Mouse (Mus musculus): ENCODE measurements around the gene Arhgap17. TPM values are rescaled to one million over a fixed set of nuclear protein-coding genes. Genes with fewer than 3 reads are reported as not detected.

Arhgap17 gene
- polyA plus RNA-seq, 1 experiment: 8.2 TPM

DNA sequence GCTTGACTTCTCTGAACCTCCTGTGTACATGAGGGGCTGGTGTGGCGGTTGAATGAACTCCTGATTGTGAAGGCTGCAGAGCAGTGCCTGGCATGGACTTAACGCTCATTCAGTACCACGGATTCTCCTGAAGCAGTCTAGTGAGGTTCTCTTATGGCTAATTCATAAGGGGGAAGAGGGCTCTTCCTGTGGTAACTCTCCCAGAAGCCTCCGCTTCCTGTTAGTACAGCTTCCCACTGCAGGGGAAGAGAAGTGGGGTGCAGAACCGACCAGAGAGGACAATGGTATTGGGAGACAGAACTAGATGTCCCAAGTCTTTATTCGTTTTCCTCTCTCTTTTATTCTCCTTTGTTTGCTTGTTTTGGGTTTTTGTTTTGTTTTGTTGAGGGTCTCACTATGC lies 129.7 kb downstream of the Arhgap17 start:
- no peaks in the 10 kb centered on the region for H3K36me3 ChIP-seq (ENCODE audit: control insufficient read depth, insufficient read depth, low read length)
- no peaks in the 10 kb centered on the region for H3K27me3 ChIP-seq (ENCODE audit: control insufficient read depth, insufficient read depth, low read length)
- no peaks in the 10 kb centered on the region for H3K4me1 ChIP-seq (ENCODE audit: control insufficient read depth, insufficient read depth, low read length)
- H3K27ac ChIP-seq (ENCODE audit: control insufficient read depth, insufficient read depth, low read depth, low read length): no peak overlapping the region
- no peak overlapping the region for H3K4me3 ChIP-seq (ENCODE audit: control insufficient read depth, low read depth, low read length)
- TF ChIP-seq CTCF (IDR thresholded peaks at IDR 0.05; ENCODE audit: control insufficient read depth, insufficient read depth, insufficient replicate concordance, low read depth, low read length) (no peak), POLR2A (IDR thresholded peaks at IDR 0.05; ENCODE audit: control insufficient read depth, low read depth, low read length) (no peak)

DNA sequence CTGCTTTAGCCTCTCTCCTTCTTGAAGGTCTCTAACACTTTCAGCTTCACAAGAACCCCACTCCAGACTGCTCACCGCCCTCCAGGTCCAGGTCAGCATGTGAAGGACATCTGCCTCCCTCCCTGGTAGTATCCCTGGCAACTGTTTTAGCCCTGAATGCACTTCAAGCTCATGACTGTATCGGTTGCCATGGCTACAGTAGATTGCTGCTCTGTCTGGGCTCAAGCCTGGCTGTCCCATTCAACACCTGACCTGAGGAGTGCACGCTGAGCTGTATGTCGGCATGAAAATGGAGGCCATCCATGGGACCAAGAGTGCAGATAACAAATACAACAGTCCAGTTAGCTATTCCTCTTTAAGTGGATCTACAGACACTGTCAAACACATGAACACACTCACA lies 131.1 kb downstream of the Arhgap17 start:
- TF ChIP-seq CTCF (IDR thresholded peaks at IDR 0.05; ENCODE audit: control insufficient read depth, insufficient read depth, insufficient replicate concordance, low read depth, low read length): no peak
- no peak for TF ChIP-seq POLR2A (IDR thresholded peaks at IDR 0.05; ENCODE audit: control insufficient read depth, low read depth, low read length)

GRCm38 (mm10) chr7:123235449-123235848 lies 134.3 kb downstream of the Arhgap17 start:
- H3K4me1 ChIP-seq (ENCODE audit: control insufficient read depth, insufficient read depth, low read length): no peaks in the 10 kb centered on the region
- H3K27me3 ChIP-seq (ENCODE audit: control insufficient read depth, insufficient read depth, low read length): no peaks in the 10 kb centered on the region
- no peak for TF ChIP-seq POLR2A (IDR thresholded peaks at IDR 0.05; ENCODE audit: control insufficient read depth, low read depth, low read length)
- TF ChIP-seq CTCF (IDR thresholded peaks at IDR 0.05; ENCODE audit: control insufficient read depth, insufficient read depth, insufficient replicate concordance, low read depth, low read length): no peak
- H3K27ac ChIP-seq (ENCODE audit: control insufficient read depth, insufficient read depth, low read depth, low read length): no peak overlapping the region
- no peak overlapping the region for H3K4me3 ChIP-seq (ENCODE audit: control insufficient read depth, low read depth, low read length)
- H3K36me3 ChIP-seq (ENCODE audit: control insufficient read depth, insufficient read depth, low read length): no peaks in the 10 kb centered on the region

More for the DNA sequence above, 131.1 kb downstream of the Arhgap17 start:
- Histone ChIP-seq H3K36me3 (ENCODE audit: control insufficient read depth, insufficient read depth, low read length) (no peaks in the 10 kb centered on the region), H3K27ac (ENCODE audit: control insufficient read depth, insufficient read depth, low read depth, low read length) (no peak overlapping the region), H3K4me3 (ENCODE audit: control insufficient read depth, low read depth, low read length) (no peak overlapping the region), H3K27me3 (ENCODE audit: control insufficient read depth, insufficient read depth, low read length) (no peaks in the 10 kb centered on the region), H3K4me1 (ENCODE audit: control insufficient read depth, insufficient read depth, low read length) (no peaks in the 10 kb centered on the region)

Other genes starting within 250 kb of the Arhgap17 start
- gene Tnrc6a, start 246.0 kb downstream of the Arhgap17 start, polyA plus RNA-seq (2012; rRNA removed): 11.1 and 12.9 TPM in 2 replicates
- gene Slc5a11, start 155.1 kb downstream of the Arhgap17 start, polyA plus RNA-seq (2012; rRNA removed): 0.10 TPM in 1 of 2 replicates, not detected in the other
- gene Lcmt1, start 131 bp downstream of the Arhgap17 start, polyA plus RNA-seq (2012; rRNA removed): 33.6 and 38.1 TPM in 2 replicates
- 23.1 and 35.7 TPM in 2 replicates for gene Aqp8, start 92.4 kb upstream of the Arhgap17 start, polyA plus RNA-seq (2012; rRNA removed)
- gene Zkscan2, start 130.5 kb upstream of the Arhgap17 start, polyA plus RNA-seq (2012; rRNA removed): 1.9 and 2.5 TPM in 2 replicates